Mouse (Mus musculus): ENCODE results near the gene Flt3.

GRCm38 (mm10) chr5:147302141-147302540, 98.1 kb downstream of the Flt3 start:
- no peak for TF ChIP-seq CTCF (IDR thresholded peaks at IDR 0.05; ENCODE audit: borderline replicate concordance, insufficient read depth, low read depth, low read length)
- no peak for TF ChIP-seq POLR2A (IDR thresholded peaks at IDR 0.05; ENCODE audit: borderline replicate concordance, insufficient read depth, low read length)

All from cerebellum, adult 2 months (tissue).